Mouse (Mus musculus) sigmoid colon, adult 10 weeks (tissue): ENCODE results near the gene Myo3a. TPM values are rescaled to one million over a fixed set of nuclear protein-coding genes. Genes with fewer than 3 reads are reported as not detected.

Experiments
- polyA plus RNA-seq: library from polyadenylated mRNA; stranded (reverse); fragments of 350-450 nt; fragmentation: Illumina TruSeq; extraction: RNeasy Lipid Tissue Mini Kit (QIAGEN cat#74804); gene quantifications from one replicate; pipeline ENCODE4 v1.2.3, GENCODE M21; 2014; ENCODE audit warnings: low read depth, low replicate concordance

The Myo3a gene
- polyA plus RNA-seq = 13.1 TPM

DNA sequence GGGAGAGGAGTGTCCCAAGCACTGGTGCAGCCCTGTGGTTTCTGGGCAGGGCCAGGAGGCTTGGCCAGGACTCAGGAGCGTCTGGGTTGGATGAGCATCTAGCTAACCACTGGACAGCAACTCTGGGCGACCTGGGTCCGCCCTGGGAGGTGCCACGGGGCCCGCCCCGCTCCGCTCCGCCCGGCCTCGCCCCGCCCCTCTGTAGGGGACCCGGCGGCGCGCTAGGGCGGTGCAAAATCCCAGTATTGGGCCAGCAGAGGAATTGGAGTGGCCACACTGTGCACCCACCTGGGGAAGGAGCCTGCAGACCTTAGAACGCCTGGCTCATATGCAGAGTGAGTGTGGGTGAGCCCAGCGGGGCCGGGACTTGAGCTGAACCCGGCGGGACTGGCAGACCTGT lies at the start of gene Myo3a:
Myo3a (plus strand) TSS at position 196 of the 400 bp plus-strand sequence.

DNA sequence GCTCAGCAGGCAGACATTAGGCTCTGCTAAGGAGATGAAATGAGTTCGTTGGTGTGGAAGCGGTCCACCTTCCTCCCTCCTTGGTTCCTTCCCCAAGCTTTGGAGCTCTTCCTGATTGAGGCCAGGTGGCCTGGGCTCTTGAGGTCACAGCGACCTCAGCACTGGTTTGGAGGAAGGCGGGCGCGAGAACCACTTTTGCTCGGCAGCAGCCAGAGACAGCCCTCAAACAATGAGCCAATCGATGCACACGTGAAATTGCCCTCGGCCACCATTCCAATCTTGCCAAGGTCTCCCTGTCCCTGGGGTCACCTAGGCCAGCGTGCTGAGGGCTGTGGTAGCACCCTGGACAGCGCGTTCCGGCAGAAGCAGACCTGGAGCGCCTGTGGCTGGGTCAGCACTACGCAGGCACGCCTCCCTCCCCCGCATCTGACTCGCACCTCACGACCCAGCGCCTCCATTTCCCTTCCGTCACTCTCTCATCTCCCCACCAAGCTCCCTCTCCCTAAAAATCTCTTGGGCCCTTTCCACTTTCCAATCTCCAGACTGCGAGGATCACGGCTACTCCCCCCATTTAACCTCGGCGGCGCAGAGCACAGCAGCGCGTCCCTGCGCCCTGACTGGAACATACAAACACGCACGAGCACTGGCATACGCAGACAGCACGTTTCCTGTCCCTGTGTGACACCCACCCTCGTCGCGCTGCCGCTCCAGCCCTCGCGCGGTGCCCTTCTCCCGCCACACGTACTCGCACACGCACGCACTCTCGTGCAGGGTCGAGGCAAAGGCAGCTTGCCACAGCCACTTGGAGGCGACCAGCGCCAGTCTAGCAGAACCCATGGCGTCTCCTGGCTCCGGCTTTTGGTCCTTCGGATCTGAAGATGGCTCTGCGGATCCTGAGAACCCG lies 394.8 kb downstream of the Myo3a start, which contains the start of gene Gad2:
Gad2 (plus strand) TSS at position 378 of the 904 bp plus-strand sequence.

